Mouse (Mus musculus): ENCODE measurements around the gene Atp5k.
A peak's percentile ranks its signal among the peaks of the same experiment; 100 is the strongest.

Atp5k gene

GRCm38 (mm10) chr5:108431196-108431595, 3.1 kb downstream of the Atp5k start:
- no peak for DNase-seq (ENCODE audit: low read depth in 2 of 2, low spot score in 2 of 2)

DNA sequence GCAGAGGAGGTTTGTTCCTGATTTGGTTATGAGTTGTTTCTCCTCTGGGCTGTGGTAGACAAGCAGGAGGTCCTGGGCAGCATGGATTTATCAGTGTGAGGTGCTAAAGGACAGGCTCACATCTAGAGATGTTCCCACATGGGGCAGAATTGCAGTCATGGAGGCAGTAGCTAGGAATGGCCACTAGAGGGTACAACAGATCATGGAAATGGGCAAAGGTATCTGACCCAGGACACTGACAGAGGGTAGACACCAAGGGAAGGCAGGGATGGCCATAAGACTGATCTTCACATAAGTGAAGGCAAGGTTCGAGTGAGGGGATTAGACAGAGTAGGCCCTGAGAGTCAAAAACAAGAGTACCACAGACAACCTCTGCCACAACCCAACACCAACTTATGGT, 7.1 kb downstream of the Atp5k start:
- DNase-seq (ENCODE audit: low read depth in 2 of 2, low spot score in 2 of 2) = peak in 1 of 2 experiments; percentile 38

GRCm38 (mm10) chr5:108423427-108423826, 10.8 kb downstream of the Atp5k start:
- DNase-seq (ENCODE audit: low read depth in 2 of 2, low spot score in 2 of 2) = no peak

DNA sequence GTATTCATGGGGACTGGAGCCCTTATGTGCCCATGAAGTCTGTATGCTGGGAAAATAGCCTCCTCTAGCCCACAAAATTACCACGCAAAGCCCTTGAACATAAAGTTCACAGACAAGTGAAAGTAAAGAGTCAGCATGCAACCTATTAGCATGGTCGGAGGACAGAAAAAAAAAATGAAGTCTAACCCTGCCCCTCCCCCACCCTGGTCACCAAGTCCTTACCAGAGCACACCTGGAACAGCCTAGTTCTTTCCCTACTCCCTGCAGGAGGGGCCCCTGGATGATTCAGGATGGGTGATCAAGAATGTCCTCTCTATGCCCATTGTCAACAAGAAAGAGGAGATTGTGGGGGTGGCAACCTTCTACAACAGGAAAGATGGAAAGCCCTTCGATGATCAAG, 11.5 kb downstream of the Atp5k start:
- DNase-seq (ENCODE audit: low read depth in 2 of 2, low spot score in 2 of 2) = no peak

DNA sequence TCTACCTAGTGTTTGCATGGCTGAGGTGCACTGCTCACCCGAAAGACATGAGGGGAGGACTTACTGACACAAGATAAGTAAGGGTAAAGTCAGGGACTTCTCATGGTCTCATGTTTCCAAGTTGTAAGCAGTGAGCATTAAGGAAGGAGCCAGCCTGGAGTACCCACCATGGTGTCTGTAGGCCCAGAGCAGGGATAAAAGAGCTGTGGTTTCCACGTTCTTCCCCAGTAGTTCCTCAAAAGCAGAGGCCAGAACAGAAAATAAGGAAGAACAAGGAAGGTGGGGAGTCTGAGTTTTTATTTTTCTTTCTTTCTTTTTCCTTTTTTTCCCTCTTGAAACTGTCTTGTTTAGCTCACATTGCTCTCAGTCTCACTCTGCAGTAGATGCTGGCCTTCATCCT, 19.5 kb downstream of the Atp5k start:
- DNase-seq (ENCODE audit: low read depth in 2 of 2, low spot score in 2 of 2) = no peak

DNA sequence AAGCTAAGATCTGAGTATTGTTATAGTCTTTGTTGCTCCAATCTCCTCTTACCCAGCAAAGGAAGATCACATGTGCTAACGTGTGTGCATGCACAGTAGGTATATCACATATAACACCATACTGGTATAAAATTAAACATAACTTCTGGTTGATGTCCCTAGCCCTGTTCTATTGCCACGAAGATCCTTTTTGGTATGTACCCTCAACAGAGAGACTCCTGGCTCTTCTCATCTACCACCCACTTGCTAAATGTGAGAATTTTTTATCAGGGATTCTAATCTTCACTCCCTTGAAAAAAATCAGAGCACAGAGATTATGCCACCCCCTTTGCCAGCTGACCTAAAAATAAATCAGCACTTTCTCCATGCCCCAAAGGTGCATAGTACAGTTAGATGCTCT, 27.3 kb downstream of the Atp5k start:
- no peak for DNase-seq (ENCODE audit: low read depth in 2 of 2, low spot score in 2 of 2)

DNA sequence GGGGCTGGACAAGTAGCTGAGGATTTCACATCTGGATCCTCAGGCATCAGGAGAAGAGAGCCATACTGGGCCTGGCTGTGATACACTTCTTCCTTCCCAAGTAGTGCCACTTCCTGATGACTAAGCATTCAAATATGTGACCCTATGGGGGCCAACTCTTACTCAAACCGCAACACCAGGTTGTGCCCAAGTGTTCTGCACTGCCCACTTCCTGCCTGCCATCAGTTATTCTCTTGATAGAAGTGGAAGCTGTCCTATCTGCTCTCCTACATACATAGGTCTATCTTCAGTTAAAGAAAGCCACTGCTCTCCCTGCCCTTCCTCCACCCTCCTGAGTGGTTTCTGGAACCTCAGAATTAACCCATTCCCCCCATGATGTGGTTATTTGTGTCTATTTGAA, 28.8 kb downstream of the Atp5k start:
- no peak for DNase-seq (ENCODE audit: low read depth in 2 of 2, low spot score in 2 of 2)

DNA sequence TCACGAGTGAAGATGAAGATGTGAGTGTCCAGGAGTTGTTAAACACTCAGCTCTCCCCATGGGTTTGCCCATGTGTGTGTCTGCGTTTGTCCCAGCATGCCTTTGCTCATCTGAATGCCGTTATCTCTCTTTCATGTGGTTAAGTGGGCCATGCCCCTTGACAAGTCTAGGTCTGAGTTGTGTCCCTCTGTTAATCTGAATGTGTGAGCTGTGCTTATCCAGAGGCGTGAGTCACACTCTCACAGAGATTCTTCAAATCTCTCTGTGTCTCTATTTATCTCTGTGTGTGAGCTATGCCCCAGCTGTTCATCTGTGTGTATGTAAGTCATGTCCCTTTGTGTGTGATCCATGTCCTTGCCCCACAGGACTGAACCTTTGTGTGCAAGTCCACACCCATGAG, 30.8 kb downstream of the Atp5k start:
- DNase-seq (ENCODE audit: low read depth in 2 of 2, low spot score in 2 of 2) = no peak

GRCm38 (mm10) chr5:108389744-108390143, 44.5 kb downstream of the Atp5k start:
- no peak for DNase-seq (ENCODE audit: low read depth in 2 of 2, low spot score in 2 of 2)

DNA sequence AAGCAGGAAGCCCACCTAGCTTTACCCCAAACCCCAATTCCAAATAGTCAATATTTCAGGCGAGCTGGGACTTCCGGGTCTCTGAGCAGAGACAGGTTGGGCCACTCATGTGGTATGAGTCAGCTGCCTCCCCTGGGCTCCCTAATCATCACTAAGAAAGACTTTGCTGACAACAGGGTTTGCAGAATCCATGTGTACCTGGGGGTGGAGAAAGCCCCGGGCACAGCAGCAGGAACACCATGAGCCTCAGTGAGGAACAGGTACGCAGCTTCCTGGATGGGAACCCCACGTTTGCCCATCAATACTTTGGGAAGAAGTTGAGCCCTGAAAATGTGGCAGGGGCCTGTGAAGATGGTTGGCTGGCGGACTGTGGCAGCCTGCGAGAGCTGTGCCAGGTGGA, 46.0 kb downstream of the Atp5k start, which contains the start of gene Pde6b:
Gene Pde6b, plus strand, starts transcription at position 191 of the 400 bp plus-strand sequence.
- DNase-seq (ENCODE audit: low read depth in 2 of 2, low spot score in 2 of 2) = no peak

DNA sequence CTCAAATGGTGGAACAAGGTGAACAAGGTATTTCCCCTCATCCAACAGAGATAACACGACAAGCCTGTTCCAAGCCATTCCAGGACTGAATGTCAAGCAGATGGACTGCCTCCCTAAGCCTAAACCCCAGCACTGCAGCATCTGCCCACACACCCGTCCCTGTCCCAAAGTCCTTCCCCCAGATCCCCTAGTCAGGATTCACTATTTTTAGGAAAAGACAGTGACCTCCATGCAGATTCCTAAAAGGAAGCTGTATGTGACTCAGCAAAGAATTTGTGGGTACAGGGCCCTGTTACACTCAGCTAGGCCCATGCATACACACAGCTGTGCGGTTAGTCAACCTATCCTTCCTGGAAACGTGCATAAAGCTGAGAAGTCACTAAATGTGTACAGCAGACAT, 47.8 kb downstream of the Atp5k start:
- DNase-seq (ENCODE audit: low read depth in 2 of 2, low spot score in 2 of 2) = no peak

GRCm38 (mm10) chr5:108385632-108386031, 48.6 kb downstream of the Atp5k start:
- DNase-seq (ENCODE audit: low read depth in 2 of 2, low spot score in 2 of 2) = no peak

Data from CD8-positive naive resting alpha-beta T cell, adult 2 months (primary cell).